ENCODE assay signal across 28 mouse cellular contexts in the genomic region with DNA sequence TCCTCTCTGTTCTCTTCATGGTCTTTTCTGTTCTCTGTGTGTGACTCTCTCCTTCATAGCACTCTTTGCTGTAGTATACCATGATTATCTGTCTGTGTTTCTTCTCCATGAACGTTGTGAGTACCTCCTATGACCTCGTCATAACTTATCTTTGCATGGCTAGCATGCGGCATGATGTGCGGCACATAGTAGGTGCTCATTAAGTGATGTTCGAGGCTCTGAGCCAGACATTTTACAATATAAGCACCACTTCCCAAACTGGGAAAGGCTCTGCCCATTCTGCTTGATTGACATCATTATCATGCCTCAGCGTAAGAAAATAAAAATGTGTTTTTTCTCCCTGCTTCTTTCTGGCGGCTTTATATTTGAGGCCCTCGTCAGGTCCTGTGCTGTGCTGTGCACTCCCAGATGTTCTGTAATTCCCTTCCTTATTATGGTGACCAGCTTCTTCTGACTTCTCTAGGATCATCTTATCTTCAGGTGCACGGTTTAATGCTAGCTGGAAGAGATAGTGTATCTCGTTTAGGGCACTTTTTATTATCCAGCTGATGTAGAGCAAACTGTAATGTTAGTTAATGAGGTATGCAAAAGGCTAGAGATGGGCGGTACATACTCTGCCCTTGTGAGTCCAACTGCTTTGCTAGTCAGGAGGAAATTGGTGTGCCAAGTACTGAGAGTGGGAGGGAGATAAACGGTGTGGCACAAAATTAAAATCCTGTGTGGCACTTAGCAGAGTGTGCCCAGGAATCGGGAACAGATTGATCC. TPM values are rescaled to one million over a fixed set of nuclear protein-coding genes. Genes with fewer than 3 reads are reported as not detected.
A peak's percentile ranks its signal among the peaks of the same experiment; 100 is the strongest.
DNase-seq lines count a peak whose midpoint lies in the region; ATAC-seq and TF ChIP-seq lines count a peak whose summit lies in the region.
"Had no signal": no experiment of that assay in that cellular context is flagged by ENCODE, and none has a peak within 500 bp of the region (broad histone marks: within the 10 kb centered on the region; RNA-seq: fewer than 3 reads in every experiment).

No protein-coding gene starts in this region.

- 69% methylated on average over 13 of the region's 13 CpGs for WGBS in kidney, embryonic 14.5 days
- WGBS in large intestine, adult 2 months: 53% methylated on average over 13 of the region's 13 CpGs
- WGBS in thymus, adult 2 months: 96% methylated on average over 13 of the region's 13 CpGs

- peak; percentile 49 for ATAC-seq in kidney, embryonic 14.5 days (ENCODE audit: low FRiP score, low TSS enrichment)
- ATAC-seq: CD4-positive, CD25-positive, alpha-beta regulatory T cell, adult 4 months; forebrain, embryonic 16.5 days; hindbrain, postnatal 0 days; midbrain, embryonic 16.5 days had no signal

- no peak overlapping the region for H3K4me2 ChIP-seq in kidney, embryonic 14.5 days (replicated peaks; ENCODE audit: low read depth, low read length)
- H3K4me2 ChIP-seq: embryonic facial prominence, embryonic 12.5 days; hindbrain, embryonic 12.5 days; limb, embryonic 13.5 days; liver, embryonic 11.5 days; midbrain, embryonic 11.5 days had no signal

- no peak for DNase-seq in kidney, postnatal 36 days
- DNase-seq in ES-CJ7 (ENCODE audit: low read depth, low spot score): peak; percentile 24
- DNase-seq in ZHBTc4 (ENCODE audit: low read depth, low spot score): peak; percentile 22
- peak; percentile 21 for DNase-seq in large intestine, adult 2 months (ENCODE audit: low read depth, low spot score)
- no peak for DNase-seq in cerebellum, postnatal 25 days
- DNase-seq in thymus, adult 2 months: no peak
- DNase-seq: adrenal gland, postnatal 36 days; cerebellum, adult 18-20 months; cerebellum, postnatal 10 days; embryo, embryonic 11 days; gastrocnemius, postnatal 10 days; heart, postnatal 36 days; kidney, adult 18-20 months; kidney, postnatal 25 days; lung, postnatal 36 days; right cerebral cortex, adult 18-20 months; thymus, postnatal 25 days had no signal

- H3K27ac ChIP-seq in kidney, embryonic 14.5 days (ENCODE audit: low read depth, low read length): no peak overlapping the region
- H3K27ac ChIP-seq in thymus, adult 2 months (ENCODE audit: control insufficient read depth, insufficient read depth, low read length): no peak overlapping the region
- H3K27ac ChIP-seq: embryonic facial prominence, embryonic 12.5 days; heart, embryonic 10.5 days; hindbrain, embryonic 12.5 days; hindbrain, postnatal 0 days; limb, embryonic 13.5 days had no signal

- H3K27me3 ChIP-seq in kidney, embryonic 14.5 days (ENCODE audit: control insufficient read depth, insufficient read depth, low read length): no peaks in the 10 kb centered on the region
- H3K27me3 ChIP-seq in thymus, adult 2 months (ENCODE audit: control insufficient read depth, insufficient read depth, low read length): no peaks in the 10 kb centered on the region
- H3K27me3 ChIP-seq: embryonic facial prominence, embryonic 12.5 days; hindbrain, embryonic 12.5 days; limb, embryonic 13.5 days had no signal

- no peaks in the 10 kb centered on the region for H3K9me3 ChIP-seq in kidney, embryonic 14.5 days (ENCODE audit: control insufficient read depth, low read length)
- H3K9me3 ChIP-seq: embryonic facial prominence, embryonic 12.5 days; heart, embryonic 10.5 days; hindbrain, embryonic 12.5 days; limb, embryonic 13.5 days had no signal

- H3K9ac ChIP-seq in kidney, embryonic 14.5 days (ENCODE audit: low read depth, low read length): no peak overlapping the region
- H3K9ac ChIP-seq: embryonic facial prominence, embryonic 12.5 days; hindbrain, embryonic 12.5 days; limb, embryonic 13.5 days had no signal

- no peak overlapping the region for H3K4me3 ChIP-seq in kidney, embryonic 14.5 days (ENCODE audit: low read length)
- no peak overlapping the region for H3K4me3 ChIP-seq in thymus, adult 2 months (ENCODE audit: control insufficient read depth, insufficient read depth, low read length)
- H3K4me3 ChIP-seq: embryonic facial prominence, embryonic 12.5 days; heart, embryonic 10.5 days; hindbrain, embryonic 12.5 days; limb, embryonic 13.5 days had no signal

- no peak for TF ChIP-seq CTCF in thymus, adult 2 months (IDR thresholded peaks at IDR 0.05; ENCODE audit: borderline replicate concordance, control insufficient read depth, extremely low read depth, insufficient read depth, low read length, poor library complexity)

- no peaks in the 10 kb centered on the region for H3K36me3 ChIP-seq in kidney, embryonic 14.5 days (ENCODE audit: control insufficient read depth, insufficient read depth, low read length)
- no peaks in the 10 kb centered on the region for H3K36me3 ChIP-seq in thymus, adult 2 months (ENCODE audit: control insufficient read depth, insufficient read depth, low read length)
- H3K36me3 ChIP-seq: embryonic facial prominence, embryonic 12.5 days had no signal

- H3K4me1 ChIP-seq in kidney, embryonic 14.5 days (ENCODE audit: control insufficient read depth, insufficient read depth, low read length): 0 out of 2 replicates have a peak, but pooled peaks cover 3% of the 10 kb centered on the region
- no peaks in the 10 kb centered on the region for H3K4me1 ChIP-seq in thymus, adult 2 months (replicated peaks; ENCODE audit: control insufficient read depth, insufficient read depth, low read length)
- H3K4me1 ChIP-seq: embryonic facial prominence, embryonic 12.5 days; heart, embryonic 10.5 days; hindbrain, embryonic 12.5 days; limb, embryonic 13.5 days had no signal

- no peak for TF ChIP-seq POLR2A in thymus, adult 2 months (IDR thresholded peaks at IDR 0.05; ENCODE audit: control insufficient read depth, extremely low read depth, insufficient read depth, low read length, poor library complexity)

RNA-seq across cellular contexts. Expression of a gene that starts 53.4 kb away (rescaled TPM):
- 192 and 254 TPM in 2 replicates for polyA plus RNA-seq in kidney, embryonic 14.5 days (2014; fragmentation: Nextera tagmentation; extraction: Ambion mirVana)
- 37.1 and 37.5 TPM in 2 replicates for polyA plus RNA-seq in large intestine, adult 2 months (2012; rRNA removed)
- 31.6 and 32.8 TPM in 2 replicates for polyA plus RNA-seq in thymus, adult 2 months (2012; rRNA removed)

Comparison
In these comparisons a context has a peak if more than half of its experiments do, and no peak if none do; other contexts are left out.
1. DNase-seq: peak in ES-CJ7 (single experiment), ZHBTc4 (single experiment) and large intestine, adult 2 months (single experiment); none in kidney, postnatal 36 days (0 of 2), cerebellum, postnatal 25 days (0 of 2) and thymus, adult 2 months (single experiment).